Mouse (Mus musculus) left cerebral cortex, adult 9 months (tissue): ENCODE data around the gene Tspan31.

Experiments
- DNase-seq, 2 experiments: peaks; one replicate each; pipeline ENCODE4 v3.0.0; 2022; ENCODE audit warnings: low spot score in 2 of 2

Gene Tspan31

GRCm38 (mm10) chr10:127070190-127071121, at the start of gene Tspan31:
Gene Tspan31 (minus strand): TSS chr10:127070264.
- peak; percentile 91 to 96 for DNase-seq

GRCm38 (mm10) chr10:127119229-127119628, 49.2 kb upstream of the Tspan31 start:
- no peak for DNase-seq

- no peak for DNase-seq
These were observed 48.4 kb upstream of the Tspan31 start for GRCm38 (mm10) chr10:127118470-127118869.

- DNase-seq, result no peak
These were observed 45.0 kb upstream of the Tspan31 start for GRCm38 (mm10) chr10:127115068-127115467.

GRCm38 (mm10) chr10:127114408-127114807, 44.3 kb upstream of the Tspan31 start:
- DNase-seq, result no peak

GRCm38 (mm10) chr10:127111001-127111887, 41.2 kb upstream of the Tspan31 start:
- DNase-seq, result no peak

- DNase-seq, result no peak
These were observed 38.2 kb upstream of the Tspan31 start for GRCm38 (mm10) chr10:127108262-127108583.

GRCm38 (mm10) chr10:127107563-127108261, 37.6 kb upstream of the Tspan31 start:
- DNase-seq, result no peak

GRCm38 (mm10) chr10:127103631-127104030, 33.6 kb upstream of the Tspan31 start:
- DNase-seq, result no peak

GRCm38 (mm10) chr10:127101151-127101550, 31.1 kb upstream of the Tspan31 start:
- DNase-seq, result no peak

GRCm38 (mm10) chr10:127100414-127100813, 30.4 kb upstream of the Tspan31 start:
- no peak for DNase-seq

- DNase-seq, result no peak
These were observed 29.8 kb upstream of the Tspan31 start for GRCm38 (mm10) chr10:127099868-127100267.

- no peak for DNase-seq
These were observed 29.1 kb upstream of the Tspan31 start for GRCm38 (mm10) chr10:127099191-127099590.

GRCm38 (mm10) chr10:127098514-127098913, 28.4 kb upstream of the Tspan31 start:
- no peak for DNase-seq

- no peak for DNase-seq
These were observed 24.3 kb upstream of the Tspan31 start for GRCm38 (mm10) chr10:127094382-127094802.

GRCm38 (mm10) chr10:127092742-127093141, 22.7 kb upstream of the Tspan31 start:
- no peak for DNase-seq

- no peak for DNase-seq
These were observed 21.7 kb upstream of the Tspan31 start for GRCm38 (mm10) chr10:127091507-127092396.

- no peak for DNase-seq
These were observed 20.7 kb upstream of the Tspan31 start for GRCm38 (mm10) chr10:127090560-127091411.

- no peak for DNase-seq
These were observed 15.6 kb upstream of the Tspan31 start for GRCm38 (mm10) chr10:127085633-127086032.

- DNase-seq, result no peak
These were observed 15.0 kb upstream of the Tspan31 start for GRCm38 (mm10) chr10:127085052-127085451.
